Mouse (Mus musculus) embryonic facial prominence, embryonic 11.5 days (tissue): Measurements from ENCODE around the gene Ppm1n. TPM values are rescaled to one million over a fixed set of nuclear protein-coding genes. Genes with fewer than 3 reads are reported as not detected.

ENCODE experiments used
- ATAC-seq: fragments of 200-750 bp; cut with Nextera tagmentation; replicated peaks from 2 replicates; pipeline ENCODE4 v1.8.0; 2017; ENCODE audit warnings: low read depth; ENCODE audit not compliant: insufficient number of reproducible peaks, low FRiP score, low TSS enrichment
- DNase-seq: peaks from one replicate; pipeline ENCODE4 v3.0.0-alpha.2; 2015; ENCODE audit warnings: low spot score
- H3K27ac ChIP-seq: fragments of 300-500 bp; sonication (generic); replicated peaks from 2 replicates; pipeline ENCODE4 v1.5.1; 2014; ENCODE audit warnings: mild to moderate bottlenecking, low read depth, low read length, control low read depth
- H3K27me3 ChIP-seq: fragments of 300-500 bp; sonication (generic); 2 replicates; pipeline ENCODE4 v1.6.1; 2014; ENCODE audit warnings: mild to moderate bottlenecking, low read length, moderate library complexity, mixed read lengths; ENCODE audit not compliant: control insufficient read depth, insufficient read depth
- H3K36me3 ChIP-seq: fragments of 300-500 bp; sonication (generic); replicated peaks from 2 replicates; pipeline ENCODE4 v1.6.1; 2014; ENCODE audit warnings: low read depth, mild to moderate bottlenecking, low read length, moderate library complexity, mixed read lengths; ENCODE audit not compliant: control insufficient read depth, insufficient read depth
- H3K4me1 ChIP-seq: fragments of 300-500 bp; sonication (generic); 2 replicates; pipeline ENCODE4 v1.6.1; 2014; ENCODE audit warnings: low read length, mixed read lengths; ENCODE audit not compliant: control insufficient read depth, insufficient read depth
- H3K4me2 ChIP-seq: fragments of 300-500 bp; sonication (generic); 2 replicates; pipeline ENCODE4 v1.6.1; 2014; ENCODE audit warnings: low read depth, mild to moderate bottlenecking, control low read depth, low read length, moderate library complexity
- H3K4me3 ChIP-seq: fragments of 300-500 bp; sonication (generic); 2 replicates; pipeline ENCODE4 v1.5.1; 2014; ENCODE audit warnings: low read depth, low read length, control low read depth
- H3K9ac ChIP-seq: fragments of 300-500 bp; sonication (generic); replicated peaks from 2 replicates; pipeline ENCODE4 v1.6.1; 2014; ENCODE audit warnings: mild to moderate bottlenecking, control low read depth, low read length
- H3K9me3 ChIP-seq: fragments of 300-500 bp; sonication (generic); replicated peaks from 2 replicates; pipeline ENCODE4 v1.6.1; 2016; ENCODE audit warnings: mild to moderate bottlenecking, low read length, inconsistent platforms, mixed read lengths; ENCODE audit not compliant: control insufficient read depth
- WGBS: fragments of 180-500 bp; shearing (Covaris S2); extraction: QIAGEN DNeasy Blood & Tissue Kit; methylation state at CpG from one replicate; pipeline ENCODE4 v1.1.7; 2014; 5-methylcytosine and 5-hydroxymethylcytosine counted together
- polyA plus RNA-seq: library from polyadenylated mRNA; unstranded; fragments of >200 nt; fragmentation: Nextera tagmentation; extraction: Ambion mirVana; gene quantifications from 2 replicates; pipeline ENCODE4 v1.2.1, GENCODE M21; 2014

Ppm1n gene
- polyA plus RNA-seq, 1 experiment from 2014 or later, result not detected

DNA sequence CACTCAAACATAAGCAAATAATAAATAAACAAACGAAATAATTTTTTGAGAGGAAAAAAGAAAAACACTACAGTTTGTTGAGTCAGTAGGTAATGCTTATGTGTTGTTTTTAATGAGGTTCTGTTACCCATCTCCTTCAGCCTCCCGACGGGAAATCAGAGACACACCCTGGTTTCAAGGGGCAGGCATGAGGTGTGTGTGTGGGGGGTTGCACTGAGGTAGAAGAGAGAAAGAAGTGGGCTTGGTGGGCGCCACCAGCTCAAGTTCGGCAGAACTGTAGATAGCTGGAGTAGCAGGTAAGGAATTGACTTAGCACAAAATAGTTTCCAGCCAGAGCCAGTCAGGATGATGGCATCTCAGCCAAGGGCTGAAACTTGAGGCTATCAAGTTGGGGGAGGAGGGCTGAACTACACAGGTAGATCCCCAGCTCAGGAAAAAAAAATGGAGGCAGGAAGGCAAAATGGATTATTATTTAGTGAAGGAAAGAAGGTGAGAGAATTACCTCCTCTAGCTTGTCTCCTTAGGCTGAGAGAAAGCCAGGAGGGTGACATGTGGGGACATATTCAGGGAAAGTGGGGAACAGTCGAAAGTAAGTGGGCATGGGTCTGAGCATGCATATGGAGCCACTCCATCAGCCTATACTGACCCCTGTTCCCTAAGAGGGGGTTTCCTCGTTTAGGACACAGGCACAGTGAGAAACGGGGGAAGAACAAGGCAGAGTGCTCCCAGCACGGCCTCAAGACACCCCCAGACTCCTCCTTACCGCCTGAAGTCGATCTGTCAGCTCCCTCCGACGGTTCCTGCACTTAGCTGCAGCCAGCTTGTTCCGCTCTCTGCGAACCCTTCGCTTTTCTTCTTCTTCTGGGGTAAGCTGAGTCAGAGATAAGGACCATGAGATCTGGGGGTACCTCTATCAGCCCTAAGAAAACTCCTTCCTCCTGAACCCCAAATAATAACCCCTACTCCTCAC lies 26.2 kb upstream of the Ppm1n start:
- Histone ChIP-seq H3K4me3 (no peak overlapping the region), H3K9ac (no peak overlapping the region), H3K27ac (no peak overlapping the region), H3K9me3 (no peaks in the 10 kb centered on the region), H3K36me3 (no peaks in the 10 kb centered on the region), H3K4me1 (peaks cover 6% of the 10 kb centered on the region), H3K4me2 (no peak overlapping the region), H3K27me3 (peaks cover 45% of the 10 kb centered on the region)
- 45% methylated on average over 16 of the region's 16 CpGs for WGBS
- DNase-seq, result no peak
- no peak for ATAC-seq

DNA sequence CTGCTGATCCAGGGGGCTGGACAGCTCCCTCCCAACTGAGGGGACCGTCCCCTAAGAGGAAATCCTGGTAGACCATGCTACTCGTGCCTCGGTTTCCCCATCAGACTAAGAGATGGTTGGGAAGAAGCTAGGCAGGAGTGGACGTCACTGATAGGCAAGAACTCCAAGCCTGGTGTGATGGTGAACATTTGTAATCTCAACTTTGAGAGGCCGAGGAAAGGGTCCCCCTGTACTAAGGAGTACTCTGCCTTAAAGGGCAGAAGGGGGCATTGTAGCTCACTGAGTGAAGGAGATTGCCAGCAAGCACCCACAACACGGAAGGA lies 25.5 kb upstream of the Ppm1n start:
- peaks cover 6% of the 10 kb centered on the region for H3K4me1 ChIP-seq
- WGBS, result 7% methylated on average over 6 of the region's 6 CpGs
- H3K9ac ChIP-seq, result no peak overlapping the region

DNA sequence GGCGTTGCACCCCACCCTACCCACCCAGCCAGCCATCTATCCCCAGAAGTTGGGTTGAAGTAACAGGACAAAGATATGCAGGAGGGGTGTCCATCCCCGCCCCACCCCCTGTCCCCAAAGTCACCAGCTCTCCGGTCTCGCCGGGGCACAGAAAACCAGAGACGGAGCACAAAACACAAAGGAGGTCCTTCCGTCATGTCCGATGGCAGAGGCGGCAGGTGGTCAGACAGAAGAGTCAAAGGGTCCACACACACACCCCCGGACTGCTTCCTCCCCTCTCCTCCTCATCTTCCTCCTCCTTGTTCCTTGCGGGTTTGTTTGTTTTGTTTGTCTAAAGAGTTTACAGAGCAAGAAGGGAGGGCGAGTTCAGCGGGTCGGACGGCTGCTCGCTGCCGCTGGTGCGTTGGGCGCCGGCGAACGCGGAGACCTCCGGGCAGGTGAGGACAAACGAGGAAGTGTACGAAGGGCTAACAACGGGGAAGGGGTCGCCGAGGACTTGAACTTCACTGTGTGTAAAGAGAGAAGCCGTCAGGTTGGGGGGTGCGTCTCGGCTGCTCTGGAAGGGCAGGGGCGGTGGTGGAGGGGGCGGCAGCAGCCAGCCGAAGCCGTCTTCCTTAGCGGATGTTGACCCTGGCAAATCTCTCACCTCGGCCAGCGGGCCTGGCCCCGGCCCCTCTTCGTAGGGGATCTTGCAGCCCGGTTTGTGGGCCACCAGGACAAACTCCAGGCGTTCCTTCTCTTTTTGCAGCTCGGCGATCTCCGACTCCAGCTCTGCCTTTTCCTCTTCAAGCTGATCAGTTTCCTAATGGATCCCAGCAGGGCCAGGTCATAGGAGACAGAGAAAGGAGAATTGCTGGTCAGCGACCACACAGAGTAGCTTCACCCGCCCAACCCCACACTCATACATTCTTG lies 24.9 kb upstream of the Ppm1n start:
- no peaks in the 10 kb centered on the region for H3K9me3 ChIP-seq
- H3K36me3 ChIP-seq, result no peaks in the 10 kb centered on the region
- no peak overlapping the region for H3K9ac ChIP-seq
- 1% methylated on average over 47 of the region's 48 CpGs for WGBS
- peaks cover 6% of the 10 kb centered on the region for H3K4me1 ChIP-seq
- peak overlapping the region; percentile 23; the same call in 1 of the 2 replicates for H3K4me3 ChIP-seq
- no peak for ATAC-seq
- peak overlapping the region; percentile 30 for H3K4me2 ChIP-seq
- no peak for DNase-seq
- no peak overlapping the region for H3K27ac ChIP-seq
- H3K27me3 ChIP-seq, result peaks cover 45% of the 10 kb centered on the region

More for the DNA sequence above, 25.5 kb upstream of the Ppm1n start:
- no peak overlapping the region; the same call in none of the 2 replicates for H3K4me2 ChIP-seq
- H3K27me3 ChIP-seq, result peaks cover 45% of the 10 kb centered on the region
- H3K27ac ChIP-seq, result no peak overlapping the region
- no peaks in the 10 kb centered on the region for H3K9me3 ChIP-seq
- ATAC-seq, result no peak
- no peaks in the 10 kb centered on the region for H3K36me3 ChIP-seq
- DNase-seq, result no peak
- H3K4me3 ChIP-seq, result no peak overlapping the region

DNA sequence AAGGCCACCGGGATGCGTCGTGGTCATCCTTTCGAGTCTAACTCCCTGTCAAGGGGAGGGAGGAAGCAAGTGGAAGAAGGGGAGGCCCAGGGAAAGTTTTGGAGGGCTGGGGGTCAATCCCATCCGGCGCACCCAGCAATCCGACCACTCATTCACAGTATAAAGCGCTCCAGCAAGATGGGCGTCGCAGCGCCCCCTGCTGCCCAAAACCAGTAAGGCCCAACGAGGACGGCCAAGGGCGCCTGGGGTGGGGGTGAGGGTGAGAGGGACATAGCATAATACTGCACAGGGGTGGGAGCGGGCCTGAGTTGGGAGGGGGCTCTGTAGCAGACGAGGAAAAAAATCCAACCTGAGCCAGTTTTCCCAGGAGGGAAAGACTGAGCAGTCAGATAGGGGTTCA lies 23.9 kb upstream of the Ppm1n start:
- H3K27me3 ChIP-seq, result peaks cover 45% of the 10 kb centered on the region
- ATAC-seq (no peak), DNase-seq (peak; percentile 86)
- H3K9ac ChIP-seq, result no peak overlapping the region
- WGBS, result under 1% methylated on average over 16 of the region's 16 CpGs
- H3K4me3 ChIP-seq, result peak overlapping the region; percentile 14; the same call in 1 of the 2 replicates
- peaks cover 6% of the 10 kb centered on the region for H3K4me1 ChIP-seq
- no peaks in the 10 kb centered on the region for H3K36me3 ChIP-seq
- H3K4me2 ChIP-seq, result peak overlapping the region; percentile 14
- no peaks in the 10 kb centered on the region for H3K9me3 ChIP-seq
- no peak overlapping the region for H3K27ac ChIP-seq

DNA sequence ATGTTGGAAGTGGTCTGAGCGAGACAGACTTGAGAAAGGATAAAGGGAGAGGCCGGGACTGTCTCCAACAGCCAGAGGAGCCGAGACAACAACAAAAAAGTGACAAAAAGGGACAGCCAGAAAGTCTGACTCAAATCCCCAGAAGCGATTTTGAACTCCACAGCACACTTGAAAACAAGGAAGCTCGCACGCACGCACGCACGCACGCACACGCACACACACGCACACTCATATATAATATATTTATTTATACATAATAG lies 23.1 kb upstream of the Ppm1n start:
- no peak overlapping the region for H3K9ac ChIP-seq
- H3K27ac ChIP-seq, result no peak overlapping the region
- H3K9me3 ChIP-seq, result no peaks in the 10 kb centered on the region
- H3K27me3 ChIP-seq, result peaks cover 45% of the 10 kb centered on the region
- ATAC-seq, result no peak
- H3K36me3 ChIP-seq, result no peaks in the 10 kb centered on the region
- 68% methylated on average over 12 of the region's 12 CpGs for WGBS
- no peak for DNase-seq
- no peak overlapping the region for H3K4me2 ChIP-seq
- peaks cover 6% of the 10 kb centered on the region for H3K4me1 ChIP-seq
- no peak overlapping the region for H3K4me3 ChIP-seq

DNA sequence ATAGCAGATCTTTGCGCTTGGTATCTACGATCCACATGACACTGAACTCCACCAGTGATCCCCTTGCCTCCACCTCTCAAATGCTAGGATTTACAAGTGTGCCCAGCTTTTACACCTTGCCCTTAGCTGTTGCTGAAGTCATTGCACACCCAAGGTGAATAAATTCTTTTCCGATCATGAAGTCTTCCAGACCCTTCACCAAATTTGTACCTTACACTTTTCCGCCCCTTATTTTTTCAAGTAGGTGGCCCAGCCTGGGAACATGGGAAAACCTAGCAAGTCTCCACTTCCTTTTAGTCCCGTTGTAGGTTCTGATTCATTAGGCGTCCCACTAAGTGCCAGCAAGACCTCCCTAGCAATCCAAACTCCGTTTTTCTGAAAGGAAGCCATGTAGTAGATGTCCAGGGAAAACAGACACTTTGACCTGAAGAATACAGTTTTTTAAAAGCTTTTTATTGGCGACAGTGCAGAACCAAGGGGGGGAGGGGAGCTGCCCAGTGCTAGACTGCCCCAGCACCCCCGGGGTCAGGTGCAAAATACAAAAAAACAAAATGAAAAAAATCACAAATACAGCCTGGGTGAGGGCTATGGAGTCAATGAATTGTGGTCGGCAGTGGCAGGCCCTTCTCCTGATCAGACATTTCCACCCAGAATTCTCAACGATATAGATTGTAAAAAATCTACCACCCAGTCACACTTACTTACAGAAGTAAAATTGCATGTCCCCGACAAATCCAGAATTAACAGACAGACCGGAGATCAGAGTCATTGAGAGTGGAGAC lies 22.6 kb upstream of the Ppm1n start:
- no peak for ATAC-seq
- Histone ChIP-seq H3K27me3 (peaks cover 45% of the 10 kb centered on the region), H3K4me3 (no peak overlapping the region; the same call in 1 of the 2 replicates), H3K4me2 (no peak overlapping the region), H3K4me1 (peaks cover 6% of the 10 kb centered on the region), H3K9ac (no peak overlapping the region), H3K9me3 (no peaks in the 10 kb centered on the region), H3K36me3 (no peaks in the 10 kb centered on the region), H3K27ac (no peak overlapping the region)
- 52% methylated on average over 13 of the region's 13 CpGs for WGBS
- no peak for DNase-seq

DNA sequence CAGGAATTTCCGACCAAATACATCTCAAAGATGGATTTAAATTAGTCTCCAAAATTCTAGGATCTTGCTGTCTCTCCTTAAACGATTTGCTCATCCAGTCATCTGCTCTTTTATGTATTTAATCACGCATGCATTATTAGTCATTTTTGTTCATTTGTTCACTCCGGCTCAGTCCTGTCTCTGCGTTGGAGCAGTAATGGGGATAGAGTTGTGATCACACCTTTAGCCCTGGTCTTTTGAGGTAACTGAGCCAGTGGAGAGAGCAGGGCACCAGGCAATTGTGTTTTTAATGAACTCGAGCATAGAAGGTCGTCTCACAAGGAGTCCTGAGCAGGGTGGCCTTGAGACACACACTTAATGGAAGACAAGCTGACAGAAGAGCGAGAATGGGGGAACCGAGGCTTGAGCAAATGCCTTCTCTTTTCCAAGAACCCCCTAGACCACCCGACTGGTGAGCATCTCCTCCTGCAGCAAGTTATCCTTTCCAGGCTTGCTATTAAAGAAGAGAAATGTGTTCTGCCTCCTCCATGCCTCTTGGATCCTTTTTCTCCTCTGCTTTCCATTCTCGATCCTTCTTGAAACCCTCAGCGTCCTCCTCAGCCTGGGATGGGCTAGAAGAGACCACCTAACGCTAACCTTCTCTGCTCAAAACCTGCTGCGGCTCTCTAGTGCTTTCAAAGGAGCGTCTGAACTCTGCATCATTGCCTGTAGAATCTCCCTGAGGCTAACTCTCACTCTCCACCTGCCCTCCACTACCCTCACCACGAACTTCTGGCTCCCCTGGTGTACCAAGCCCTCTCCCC lies 21.8 kb upstream of the Ppm1n start:
- H3K9ac ChIP-seq, result no peak overlapping the region
- peaks cover 45% of the 10 kb centered on the region for H3K27me3 ChIP-seq
- DNase-seq (no peak), ATAC-seq (no peak)
- H3K4me2 ChIP-seq, result peak overlapping the region; percentile 30
- peaks cover 6% of the 10 kb centered on the region for H3K4me1 ChIP-seq
- no peak overlapping the region for H3K27ac ChIP-seq
- H3K9me3 ChIP-seq, result no peaks in the 10 kb centered on the region
- 12% methylated on average over 16 of the region's 16 CpGs for WGBS
- H3K4me3 ChIP-seq, result peak overlapping the region; percentile 12; the same call in 1 of the 2 replicates
- H3K36me3 ChIP-seq, result no peaks in the 10 kb centered on the region
